Mouse (Mus musculus) splenic B cell, adult 2 months (primary cell): Measurements from ENCODE around the gene Igfbp2.

Experiments
- DNase-seq: peaks from one replicate; pipeline ENCODE4 v3.0.0-alpha.2; 2011; ENCODE audit warnings: low read depth, low spot score
- H3K27me3 ChIP-seq: 2 replicates; pipeline ENCODE4 v1.6.1; 2012; ENCODE audit warnings: mild to moderate bottlenecking, low read length, moderate library complexity, mixed read lengths; ENCODE audit not compliant: control insufficient read depth, poor library complexity, insufficient read depth, severe bottlenecking
- H3K36me3 ChIP-seq: 2 replicates; pipeline ENCODE4 v1.6.1; 2012; ENCODE audit warnings: mild to moderate bottlenecking, low read length, moderate library complexity, mixed read lengths; ENCODE audit not compliant: control insufficient read depth, poor library complexity, insufficient read depth, severe bottlenecking

Gene Igfbp2

DNA sequence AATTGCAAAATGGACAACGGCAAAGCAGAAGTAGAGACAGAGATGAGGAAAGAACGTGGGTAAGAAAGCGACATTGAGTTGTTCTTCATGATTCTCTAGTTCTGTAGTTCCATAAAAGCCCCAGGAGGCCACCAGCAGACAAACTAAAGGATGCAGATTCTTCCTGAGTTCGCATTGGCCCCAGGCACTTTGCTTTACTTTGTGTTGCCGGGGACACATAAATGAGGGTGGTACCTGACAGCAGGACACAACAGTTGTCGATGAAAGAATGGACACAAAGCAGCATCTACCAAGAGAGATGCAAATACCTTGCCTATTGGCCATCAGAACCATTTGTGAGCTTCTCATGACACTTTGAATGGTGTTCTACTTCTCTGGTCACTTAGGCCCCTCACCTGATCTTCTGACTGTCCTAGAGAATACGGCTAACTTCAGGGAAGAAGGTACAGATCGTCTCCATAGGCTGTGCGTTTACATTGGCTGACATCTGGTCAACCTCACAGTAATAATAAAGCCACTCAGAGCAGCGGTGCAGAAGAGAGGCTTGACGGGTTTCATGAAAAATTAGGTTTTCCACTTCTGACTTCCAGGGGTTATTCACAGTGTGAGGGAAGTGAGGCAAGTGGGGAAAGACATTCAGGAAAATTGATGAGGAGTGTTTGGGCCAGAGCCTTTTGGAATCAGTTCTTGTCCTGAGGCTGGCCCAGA lies 61.0 kb downstream of the Igfbp2 start:
- DNase-seq = no peak
- Histone ChIP-seq H3K36me3 (no peaks in the 10 kb centered on the region), H3K27me3 (no peaks in the 10 kb centered on the region)

DNA sequence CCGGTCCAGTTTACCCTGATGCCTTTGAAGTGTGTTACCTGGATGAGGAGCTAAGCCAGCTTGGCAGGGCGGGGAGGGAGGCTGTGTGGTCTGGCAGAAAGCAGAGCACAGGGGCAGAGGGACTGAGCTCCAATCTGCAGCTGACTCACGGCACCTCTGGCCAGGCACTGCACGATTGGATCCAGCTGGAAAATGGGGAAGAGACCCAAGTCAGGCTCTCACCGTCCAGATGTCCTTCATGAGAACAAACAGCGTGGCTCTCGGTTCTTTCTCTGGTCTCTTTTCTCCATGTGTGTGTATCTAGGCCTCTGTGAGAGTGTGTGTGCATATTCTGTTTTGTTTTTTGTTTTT lies 61.5 kb downstream of the Igfbp2 start:
- no peak for DNase-seq
- Histone ChIP-seq H3K36me3 (no peaks in the 10 kb centered on the region), H3K27me3 (no peaks in the 10 kb centered on the region)

DNA sequence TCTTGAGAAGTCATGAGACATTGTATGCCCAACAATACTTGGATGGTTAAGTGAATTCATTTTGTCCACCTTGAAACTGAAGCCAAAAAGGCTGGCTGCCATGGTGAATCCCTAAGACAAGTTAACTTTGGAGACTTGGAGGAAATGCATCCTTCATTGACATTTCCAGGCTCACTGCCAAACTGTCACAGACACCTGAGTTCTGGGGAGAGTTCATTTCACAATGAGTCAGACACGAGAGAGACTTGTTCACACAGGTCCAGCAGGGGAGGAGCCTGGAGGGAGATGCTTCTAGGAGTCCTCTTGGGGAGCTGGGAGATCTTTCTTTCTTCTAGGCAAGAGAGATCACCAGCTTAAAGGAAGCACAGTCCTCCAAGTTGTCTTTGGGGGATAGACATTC lies 63.6 kb downstream of the Igfbp2 start:
- DNase-seq = no peak
- Histone ChIP-seq H3K36me3 (no peaks in the 10 kb centered on the region), H3K27me3 (no peaks in the 10 kb centered on the region)

DNA sequence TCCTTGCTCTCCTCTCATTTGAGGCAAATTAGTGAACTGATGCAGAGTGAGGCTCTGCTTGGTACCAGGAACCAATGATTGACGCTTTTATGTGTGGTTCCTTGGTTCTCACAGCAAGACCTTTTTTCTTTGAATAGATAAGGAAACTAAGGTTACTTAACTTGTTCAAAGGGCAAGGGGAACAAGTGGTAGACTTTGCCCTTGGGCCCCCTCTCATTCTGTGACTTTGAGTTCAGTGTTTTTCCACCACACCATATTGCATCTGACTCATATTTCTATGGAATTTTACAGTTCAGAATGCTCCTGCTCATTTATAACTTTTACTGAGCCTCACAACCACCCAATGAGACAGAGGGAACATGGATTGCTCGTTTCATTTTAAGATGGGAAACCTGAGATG lies 71.5 kb downstream of the Igfbp2 start:
- DNase-seq = no peak
- Histone ChIP-seq H3K36me3 (no peaks in the 10 kb centered on the region), H3K27me3 (no peaks in the 10 kb centered on the region)
